Mouse (Mus musculus): Measurements from ENCODE around the gene B3galnt2.

The B3galnt2 gene

GRCm38 (mm10) chr13:13953874-13954832 is at the start of gene B3galnt2:
Gene B3galnt2, plus strand, starts transcription at chr13:13954469.
- peak; percentile 74; the same call in 1 of the 2 replicates for TF ChIP-seq GATA4 (IDR thresholded peaks at IDR 0.05; ENCODE audit: insufficient replicate concordance, low read length)

- no peak for TF ChIP-seq GATA4 (IDR thresholded peaks at IDR 0.05; ENCODE audit: insufficient replicate concordance, low read length)
Measured at GRCm38 (mm10) chr13:13911341-13911740, 42.9 kb upstream of the B3galnt2 start.

- TF ChIP-seq GATA4 (IDR thresholded peaks at IDR 0.05; ENCODE audit: insufficient replicate concordance, low read length), result no peak
Measured at GRCm38 (mm10) chr13:13919396-13919795, 34.9 kb upstream of the B3galnt2 start.

- no peak for TF ChIP-seq GATA4 (IDR thresholded peaks at IDR 0.05; ENCODE audit: insufficient replicate concordance, low read length)
Measured at GRCm38 (mm10) chr13:13922526-13922925, 31.7 kb upstream of the B3galnt2 start.

GRCm38 (mm10) chr13:13929982-13930381 is 24.3 kb upstream of the B3galnt2 start:
- TF ChIP-seq GATA4 (IDR thresholded peaks at IDR 0.05; ENCODE audit: insufficient replicate concordance, low read length), result no peak

GRCm38 (mm10) chr13:13954931-13955330 is 662 bp downstream of the B3galnt2 start:
- TF ChIP-seq GATA4 (IDR thresholded peaks at IDR 0.05; ENCODE audit: insufficient replicate concordance, low read length), result no peak; the same call in 1 of the 2 replicates

GRCm38 (mm10) chr13:13956686-13957085 is 2.4 kb downstream of the B3galnt2 start:
- TF ChIP-seq GATA4 (IDR thresholded peaks at IDR 0.05; ENCODE audit: insufficient replicate concordance, low read length), result no peak

GRCm38 (mm10) chr13:13960211-13960610 is 5.9 kb downstream of the B3galnt2 start:
- no peak for TF ChIP-seq GATA4 (IDR thresholded peaks at IDR 0.05; ENCODE audit: insufficient replicate concordance, low read length)

- no peak for TF ChIP-seq GATA4 (IDR thresholded peaks at IDR 0.05; ENCODE audit: insufficient replicate concordance, low read length)
Measured at GRCm38 (mm10) chr13:13961046-13961445, 6.8 kb downstream of the B3galnt2 start.

- TF ChIP-seq GATA4 (IDR thresholded peaks at IDR 0.05; ENCODE audit: insufficient replicate concordance, low read length), result no peak
Measured at GRCm38 (mm10) chr13:13965388-13965964, 11.2 kb downstream of the B3galnt2 start.

- TF ChIP-seq GATA4 (IDR thresholded peaks at IDR 0.05; ENCODE audit: insufficient replicate concordance, low read length), result no peak
Measured at GRCm38 (mm10) chr13:13966172-13966571, 11.9 kb downstream of the B3galnt2 start.

- no peak for TF ChIP-seq GATA4 (IDR thresholded peaks at IDR 0.05; ENCODE audit: insufficient replicate concordance, low read length)
Measured at GRCm38 (mm10) chr13:13968629-13969111, 14.4 kb downstream of the B3galnt2 start.

GRCm38 (mm10) chr13:13969796-13970195 is 15.5 kb downstream of the B3galnt2 start:
- no peak for TF ChIP-seq GATA4 (IDR thresholded peaks at IDR 0.05; ENCODE audit: insufficient replicate concordance, low read length)

- no peak for TF ChIP-seq GATA4 (IDR thresholded peaks at IDR 0.05; ENCODE audit: insufficient replicate concordance, low read length)
Measured at GRCm38 (mm10) chr13:13983523-13983922, 29.3 kb downstream of the B3galnt2 start.

- no peak for TF ChIP-seq GATA4 (IDR thresholded peaks at IDR 0.05; ENCODE audit: insufficient replicate concordance, low read length)
Measured at GRCm38 (mm10) chr13:13989135-13989534, 34.9 kb downstream of the B3galnt2 start.

- no peak for TF ChIP-seq GATA4 (IDR thresholded peaks at IDR 0.05; ENCODE audit: insufficient replicate concordance, low read length)
Measured at GRCm38 (mm10) chr13:13990391-13990790, 36.1 kb downstream of the B3galnt2 start.
